Mouse (Mus musculus): ENCODE measurements around the gene Fsip1.

GRCm38 (mm10) chr2:118174558-118175383, 82.0 kb downstream of the Fsip1 start:
- TF ChIP-seq EP300 (IDR thresholded peaks at IDR 0.05; ENCODE audit: low read depth) = no peak
- TF ChIP-seq CTCF (IDR thresholded peaks at IDR 0.05; ENCODE audit: low read depth) = no peak

Measured in heart, postnatal 0 days (tissue).